8 mouse cellular contexts compared by ENCODE assay signal in genomic region chr19:36056502-36057221, GRCm38 (mm10). TPM values are rescaled to one million over a fixed set of nuclear protein-coding genes. Genes with fewer than 3 reads are reported as not detected.
DNase-seq lines count a peak whose midpoint lies in the region; ATAC-seq and TF ChIP-seq lines count a peak whose summit lies in the region.

No protein-coding gene starts in this region.

- no peak for TF ChIP-seq CTCF in heart, adult 2 months (IDR thresholded peaks at IDR 0.05)
- no peak for TF ChIP-seq CTCF in testis, adult 2 months (IDR thresholded peaks at IDR 0.05; ENCODE audit: control insufficient read depth, insufficient read depth, insufficient replicate concordance, low read depth, low read length)

- no peak overlapping the region for H3K9ac ChIP-seq in heart, adult 2 months (ENCODE audit: low read depth, low read length)
- H3K9ac ChIP-seq in hindbrain, embryonic 12.5 days, result peak overlapping the region; percentile 70
- H3K9ac ChIP-seq in midbrain, embryonic 12.5 days (replicated peaks), result peak overlapping the region; percentile 58

- H3K36me3 ChIP-seq in heart, adult 2 months (ENCODE audit: control insufficient read depth, insufficient read depth, low read length), result no peaks in the 10 kb centered on the region
- no peaks in the 10 kb centered on the region for H3K36me3 ChIP-seq in testis, adult 2 months (ENCODE audit: control insufficient read depth, insufficient read depth, low read length)
- H3K36me3 ChIP-seq in hindbrain, embryonic 12.5 days, result no peaks in the 10 kb centered on the region
- H3K36me3 ChIP-seq in midbrain, embryonic 12.5 days, result no peaks in the 10 kb centered on the region

- peak overlapping the region; percentile 31; the same call in 1 of the 2 replicates for H3K4me3 ChIP-seq in heart, adult 2 months
- peak overlapping the region; percentile 66 for H3K4me3 ChIP-seq in testis, adult 2 months (ENCODE audit: control insufficient read depth, low read depth, low read length)
- peak overlapping the region; percentile 68 for H3K4me3 ChIP-seq in hindbrain, embryonic 12.5 days
- peak overlapping the region; percentile 73 for H3K4me3 ChIP-seq in midbrain, embryonic 12.5 days

- no peaks in the 10 kb centered on the region for H3K79me2 ChIP-seq in heart, adult 2 months (replicated peaks; ENCODE audit: control insufficient read depth, insufficient read depth, low read length)

- H3K27ac ChIP-seq in heart, adult 2 months, result no peak overlapping the region
- no peak overlapping the region for H3K27ac ChIP-seq in testis, adult 2 months (ENCODE audit: control insufficient read depth, insufficient read depth, low read depth, low read length)
- no peak overlapping the region for H3K27ac ChIP-seq in hindbrain, embryonic 12.5 days
- no peak overlapping the region for H3K27ac ChIP-seq in midbrain, embryonic 12.5 days (replicated peaks)

- TF ChIP-seq POLR2A in heart, adult 2 months (IDR thresholded peaks at IDR 0.05; ENCODE audit: insufficient read depth, low read depth, low read length), result no peak
- TF ChIP-seq POLR2A in testis, adult 2 months (IDR thresholded peaks at IDR 0.05; ENCODE audit: control insufficient read depth, low read depth, low read length), result no peak

- H3K4me2 ChIP-seq in hindbrain, embryonic 12.5 days (replicated peaks), result peak overlapping the region; percentile 89
- peak overlapping the region; percentile 85 for H3K4me2 ChIP-seq in midbrain, embryonic 12.5 days (replicated peaks)

- H3K9me3 ChIP-seq in hindbrain, embryonic 12.5 days (replicated peaks), result no peaks in the 10 kb centered on the region
- H3K9me3 ChIP-seq in midbrain, embryonic 12.5 days, result no peaks in the 10 kb centered on the region

- intact Hi-C loops in heart, adult 2 months (cut with DNase I), result no loop called here

- 7% methylated on average over 49 of the region's 49 CpGs for WGBS in heart, adult 2 months
- 7% methylated on average over 49 of the region's 49 CpGs for WGBS in hindbrain, embryonic 12.5 days
- WGBS in midbrain, embryonic 12.5 days, result 10% methylated on average over 49 of the region's 49 CpGs

- peak; percentile 61 for ATAC-seq in hindbrain, embryonic 12.5 days (ENCODE audit: low FRiP score)
- peak; percentile 11; the same call in 1 of the 2 replicates for ATAC-seq in midbrain, embryonic 12.5 days (ENCODE audit: low FRiP score, low read depth)
- ATAC-seq in granulocyte monocyte progenitor cell, adult 5-6 weeks (replicated peaks; ENCODE audit: poor library complexity, severe bottlenecking), result no peak

- TF ChIP-seq EP300 in heart, adult 2 months (IDR thresholded peaks at IDR 0.05; ENCODE audit: insufficient read depth, low read depth, low read length), result no peak

- no peaks in the 10 kb centered on the region for H3K4me1 ChIP-seq in heart, adult 2 months (ENCODE audit: control insufficient read depth, insufficient read depth, low read length)
- H3K4me1 ChIP-seq in testis, adult 2 months (ENCODE audit: control insufficient read depth, insufficient read depth, low read length), result peaks cover 8% of the 10 kb centered on the region; the same call in 1 of the 2 replicates
- H3K4me1 ChIP-seq in hindbrain, embryonic 12.5 days, result peaks cover 6% of the 10 kb centered on the region; the same call in 1 of the 2 replicates
- H3K4me1 ChIP-seq in midbrain, embryonic 12.5 days, result peaks cover 6% of the 10 kb centered on the region; the same call in 1 of the 2 replicates

- peaks cover 8% of the 10 kb centered on the region for H3K27me3 ChIP-seq in heart, adult 2 months (ENCODE audit: control insufficient read depth, insufficient read depth, low read length)
- H3K27me3 ChIP-seq in testis, adult 2 months (ENCODE audit: control insufficient read depth, insufficient read depth, low read length), result no peaks in the 10 kb centered on the region; the same call in 1 of the 2 replicates
- peaks cover 37% of the 10 kb centered on the region for H3K27me3 ChIP-seq in hindbrain, embryonic 12.5 days
- H3K27me3 ChIP-seq in midbrain, embryonic 12.5 days, result peaks cover 36% of the 10 kb centered on the region

- DNase-seq in heart, adult 2 months, result peak in 1 of 2 experiments; percentile 18
- DNase-seq in heart, postnatal 4 days, result no peak
- no peak for DNase-seq in testis, postnatal 14 days (ENCODE audit: low spot score)
- DNase-seq in frontal cortex, postnatal 36 days (ENCODE audit: low spot score in 2 of 2), result no peak

RNA-seq across cellular contexts. Expression of gene Htr7, which starts 0.6 kb away (rescaled TPM):
- total RNA-seq in heart, adult 2 months (2021), result under 1 TPM; 0.39 to 0.42 TPM
- 0.41 TPM in 2 replicates for polyA plus RNA-seq in heart, adult 2 months (2012; rRNA removed)
- under 1 TPM; 0.14 to 0.25 TPM for total RNA-seq in heart, postnatal 4 days (2021)
- polyA plus RNA-seq in testis, adult 2 months (2012; rRNA removed), result 0.08 and 0.12 TPM in 2 replicates
- 1.5 and 1.8 TPM in 2 replicates for polyA plus RNA-seq in hindbrain, embryonic 12.5 days (2016; fragmentation: Nextera tagmentation; extraction: Ambion mirVana)
- polyA plus RNA-seq in midbrain, embryonic 12.5 days (2016; fragmentation: Nextera tagmentation; extraction: Ambion mirVana), result 0.77 and 0.82 TPM in 2 replicates
- not detected in 2 replicates for total RNA-seq in granulocyte monocyte progenitor cell, adult 5-6 weeks (2014; fragmentation: Nextera tagmentation)
- not detected in 2 replicates for total RNA-seq in granulocyte monocyte progenitor cell, adult 5-6 weeks (2017)

RNA-seq across cellular contexts. Expression of gene Rpp30, which starts 26.9 kb away (rescaled TPM):
- total RNA-seq in heart, adult 2 months (2021), result 10 to 100 TPM; 11.9 to 12.7 TPM
- polyA plus RNA-seq in heart, adult 2 months (2012; rRNA removed), result 5.3 and 10.2 TPM in 2 replicates
- 10 to 100 TPM; 17.5 to 21.3 TPM for total RNA-seq in heart, postnatal 4 days (2021)
- polyA plus RNA-seq in testis, adult 2 months (2012; rRNA removed), result 17.9 and 23.5 TPM in 2 replicates
- polyA plus RNA-seq in hindbrain, embryonic 12.5 days (2016; fragmentation: Nextera tagmentation; extraction: Ambion mirVana), result 81.3 and 83.3 TPM in 2 replicates
- 93.1 and 94.1 TPM in 2 replicates for polyA plus RNA-seq in midbrain, embryonic 12.5 days (2016; fragmentation: Nextera tagmentation; extraction: Ambion mirVana)
- total RNA-seq in granulocyte monocyte progenitor cell, adult 5-6 weeks (2014; fragmentation: Nextera tagmentation), result 35.1 and 57.5 TPM in 2 replicates
- total RNA-seq in granulocyte monocyte progenitor cell, adult 5-6 weeks (2017), result 60.8 and 64.7 TPM in 2 replicates
